Mouse (Mus musculus): ENCODE results near the gene Paxx.

DNA sequence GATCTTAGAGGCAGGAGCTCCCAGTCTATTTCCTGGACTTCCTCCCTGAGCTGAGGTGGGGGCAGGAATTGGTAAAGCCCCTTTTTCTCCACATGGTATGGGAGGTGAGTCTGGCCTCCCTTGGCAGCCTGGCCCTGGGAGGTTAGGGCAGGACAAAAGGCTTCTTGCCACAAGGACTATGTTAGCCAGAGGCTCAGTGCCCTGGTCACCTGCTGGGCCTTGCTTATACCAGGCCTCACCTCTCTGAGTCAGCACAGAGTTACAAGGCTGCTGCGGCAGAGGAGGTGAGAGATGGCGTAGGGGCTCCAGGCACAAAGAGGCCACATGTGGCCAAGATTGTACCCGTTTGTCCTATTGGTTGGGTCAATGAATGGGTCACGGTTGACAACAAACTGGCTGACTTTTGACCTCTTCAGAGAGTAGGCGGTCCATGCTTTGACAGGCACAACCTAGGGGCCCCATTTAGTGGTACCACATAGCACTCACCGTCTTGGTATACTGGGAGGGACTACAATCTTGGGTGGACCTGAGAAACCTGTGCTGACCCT lies 29.5 kb downstream of the Paxx start:
- TF ChIP-seq POLR2A (IDR thresholded peaks at IDR 0.05; ENCODE audit: control insufficient read depth, low read depth, low read length) (no peak), CTCF (IDR thresholded peaks at IDR 0.05; ENCODE audit: control insufficient read depth, insufficient read depth, insufficient replicate concordance, low read depth, low read length) (no peak)

Measured in testis, adult 2 months (tissue).